Mouse (Mus musculus) gastrocnemius, adult 2 months (tissue): ENCODE results near the gene Smim17. TPM values are rescaled to one million over a fixed set of nuclear protein-coding genes. Genes with fewer than 3 reads are reported as not detected.

Source experiments
- DNase-seq: peaks from one replicate; pipeline ENCODE4 v3.0.0; 2022
- H3K27ac ChIP-seq: fragments of 200-600 bp; 2 replicates; pipeline ENCODE4 v1.8.1; 2022; ENCODE audit warnings: mild to moderate bottlenecking
- H3K4me3 ChIP-seq: fragments of 200-600 bp; 2 replicates; pipeline ENCODE4 v1.8.1; 2022; ENCODE audit warnings: mild to moderate bottlenecking, moderate library complexity
- CTCF ChIP-seq: fragments of 200-600 bp; IDR thresholded peaks from 2 replicates; pipeline ENCODE4 v1.8.1; 2022; ENCODE audit warnings: antibody characterized with exemption, mild to moderate bottlenecking, moderate library complexity
- intact Hi-C: fragments of 180-260 bp; cut with DNase I; formaldehyde crosslinking; loops from one replicate; pipeline ENCODE4 v1.15.1; 2025
- total RNA-seq, 2 experiments: library from RNA; stranded (reverse); gene quantifications; 2 replicates each; pipeline ENCODE4 v1.2.3; 2021

Smim17 gene
- total RNA-seq, 2 experiments from 2014 or later: 0.45 to 0.77 TPM

DNA sequence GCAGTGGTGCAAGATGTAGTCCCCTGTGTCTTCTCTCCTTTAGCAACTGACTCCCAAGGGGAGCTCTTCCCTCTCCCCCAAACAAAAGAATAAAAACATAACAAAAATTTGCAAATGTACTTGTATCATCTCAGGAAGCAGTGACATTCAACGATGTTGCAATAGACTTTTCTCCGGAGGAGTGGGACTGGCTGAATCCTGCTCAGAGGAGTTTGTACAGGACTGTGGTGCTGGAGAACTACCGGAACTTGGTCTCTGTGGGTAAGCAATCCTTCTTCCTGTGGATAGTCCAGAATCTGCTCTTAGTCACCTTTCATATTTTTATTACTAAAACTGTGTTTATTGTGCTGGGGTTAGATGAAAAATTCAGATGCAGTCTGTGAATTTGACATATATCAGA is 25.5 kb upstream of the Smim17 start:
- DNase-seq: no peak
- intact Hi-C loops: no loop called here

DNA sequence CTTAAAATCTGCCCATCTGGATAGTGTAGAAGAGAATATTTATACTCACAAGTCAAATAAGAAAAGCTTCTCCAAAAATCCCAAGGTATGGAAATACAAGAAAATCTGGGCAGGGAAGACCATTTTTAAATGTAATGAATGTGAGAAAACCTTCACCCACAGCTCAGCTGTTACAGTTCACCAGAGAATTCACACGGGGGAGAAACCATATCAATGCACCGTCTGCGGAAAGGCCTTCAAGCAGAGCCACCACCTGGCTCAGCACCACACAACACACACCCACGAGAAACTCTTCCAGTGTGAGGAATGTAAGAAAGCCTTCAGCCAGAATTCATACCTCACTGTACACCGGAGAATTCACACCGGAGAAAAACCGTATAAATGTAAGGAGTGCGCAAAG is 20.1 kb upstream of the Smim17 start:
- H3K27ac ChIP-seq: no peak overlapping the region
- intact Hi-C loops: no loop called here
- no peak for TF ChIP-seq CTCF
- DNase-seq: no peak
- no peak overlapping the region for H3K4me3 ChIP-seq

More for the DNA sequence above, 25.5 kb upstream of the Smim17 start:
- no peak overlapping the region for H3K27ac ChIP-seq
- no peak for TF ChIP-seq CTCF
- H3K4me3 ChIP-seq: no peak overlapping the region

DNA sequence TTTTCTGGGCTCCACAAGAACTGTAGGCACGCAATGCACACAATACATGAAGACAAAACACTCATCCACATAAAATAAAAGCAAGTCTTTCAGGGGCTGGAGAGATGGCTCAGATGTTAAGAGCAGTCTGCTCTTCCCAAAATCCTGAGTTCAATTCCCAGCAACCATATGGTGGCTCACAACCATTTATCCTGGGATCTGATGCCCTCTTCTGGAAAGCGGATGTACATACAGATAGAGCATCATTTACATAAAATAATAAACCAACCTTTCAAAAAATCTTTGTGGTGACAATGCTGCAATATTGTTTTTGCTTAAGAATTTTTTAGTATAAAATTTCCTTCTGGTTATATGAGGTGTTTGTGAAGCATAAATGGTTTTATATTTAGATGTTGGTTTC is 17.1 kb upstream of the Smim17 start:
- no peak overlapping the region for H3K27ac ChIP-seq
- intact Hi-C loops: no loop called here
- peak; percentile 19; the same call in 1 of the 2 replicates for TF ChIP-seq CTCF
- DNase-seq: no peak
- no peak overlapping the region for H3K4me3 ChIP-seq

DNA sequence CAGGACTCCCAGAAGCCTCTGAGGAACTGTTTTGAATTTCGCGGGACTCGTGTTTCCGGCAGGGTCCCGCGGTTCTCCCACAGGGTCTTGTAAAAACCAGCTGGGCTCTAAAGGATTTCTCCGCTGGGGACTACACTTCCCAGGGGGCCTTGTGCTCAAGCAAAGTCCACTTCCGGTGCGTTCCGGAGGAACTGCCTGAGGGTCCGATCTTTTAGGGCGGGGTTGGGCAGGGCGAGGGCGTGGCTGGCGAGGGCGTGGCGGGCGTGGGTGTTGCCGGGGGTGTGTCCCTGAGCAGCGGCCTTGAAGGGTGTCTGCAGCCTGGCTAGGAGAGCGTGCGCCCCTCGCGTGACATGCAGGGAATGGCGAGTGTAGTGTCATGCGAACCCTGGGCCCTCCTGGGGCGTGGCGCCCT is 15.5 kb upstream of the Smim17 start, which contains the start of gene Zfp28:
TSS of gene Zfp28 (plus strand) at position 252 of the 412 bp plus-strand sequence.
- Histone ChIP-seq H3K27ac (peak within 1 kb of the TSS; percentile 67), H3K4me3 (peak within 1 kb of the TSS; percentile 79)
- DNase-seq: peak; percentile 96
- intact Hi-C loops: loop anchor here (2.0 kb wide), 2 partner anchors 16 to 20 kb away; partner anchors contain the start of genes Smim17 and Zfp78
- 0 out of 2 replicates have a peak, but pooled peaks have one; percentile 10 for TF ChIP-seq CTCF

DNA sequence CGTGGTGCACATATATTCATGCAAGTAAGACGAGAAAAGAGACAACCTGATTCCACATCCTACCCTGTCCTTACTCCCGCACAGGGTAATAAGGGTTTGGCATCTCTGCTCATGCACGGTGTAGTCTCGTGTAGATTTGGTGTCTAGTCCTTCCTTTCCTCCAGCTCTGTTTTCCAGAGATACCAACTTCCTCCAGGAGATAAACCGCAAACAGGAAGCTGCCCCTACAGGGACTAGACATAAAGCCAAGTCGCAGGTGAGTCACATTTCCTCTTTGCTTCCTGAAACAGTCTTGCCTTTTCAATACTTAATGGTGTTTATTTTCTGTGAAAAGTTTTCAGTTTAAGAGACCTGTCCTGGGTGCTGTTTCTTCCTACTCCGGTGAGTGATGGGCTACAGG is 14.5 kb upstream of the Smim17 start:
- Histone ChIP-seq H3K4me3 (peak overlapping the region; percentile 79), H3K27ac (no peak overlapping the region)
- intact Hi-C loops: no loop called here
- no peak for TF ChIP-seq CTCF
- DNase-seq: no peak

DNA sequence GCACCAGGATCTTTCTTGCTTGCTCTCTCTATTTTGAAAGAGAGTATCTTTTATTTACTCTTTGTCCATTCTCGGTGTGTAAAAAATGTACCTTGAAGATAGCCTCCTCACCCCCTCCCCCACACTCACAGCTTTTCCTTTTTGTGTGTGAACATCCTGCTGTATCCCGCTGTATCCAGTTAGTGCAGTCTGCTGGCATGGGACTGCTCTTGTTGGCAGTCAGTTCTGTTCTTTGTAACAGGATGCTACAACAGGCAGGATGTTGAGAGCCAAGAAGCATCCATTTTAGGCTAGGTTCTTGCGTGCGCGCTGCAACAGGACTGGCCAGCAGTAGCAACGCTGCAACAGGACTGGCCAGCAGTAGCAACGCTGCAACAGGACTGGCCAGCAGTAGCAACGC is 11.5 kb upstream of the Smim17 start:
- H3K4me3 ChIP-seq: no peak overlapping the region
- intact Hi-C loops: no loop called here
- no peak overlapping the region for H3K27ac ChIP-seq
- peak; percentile 55 for DNase-seq
- no peak for TF ChIP-seq CTCF

DNA sequence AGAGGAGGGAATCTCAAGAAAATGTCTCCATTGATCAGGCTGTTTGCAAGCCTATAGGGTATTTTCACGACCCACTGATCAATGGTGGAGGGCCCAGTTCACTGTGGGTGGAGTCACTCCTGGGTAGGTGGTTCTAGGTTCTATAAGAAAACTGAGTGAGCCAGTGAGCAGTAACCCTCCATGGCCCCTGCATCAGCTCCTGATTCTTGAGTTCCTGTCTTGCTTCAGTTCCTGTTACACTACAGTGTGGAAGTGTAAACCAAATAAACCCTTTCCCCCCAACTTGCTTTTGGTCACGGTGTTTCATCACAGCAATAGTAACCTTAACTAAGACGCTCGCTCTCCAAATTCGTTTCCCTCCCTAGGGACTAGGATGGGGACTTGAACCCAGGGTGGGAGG is 9.5 kb upstream of the Smim17 start:
- Histone ChIP-seq H3K4me3 (no peak overlapping the region), H3K27ac (no peak overlapping the region)
- DNase-seq: no peak
- TF ChIP-seq CTCF: no peak
- intact Hi-C loops: no loop called here

DNA sequence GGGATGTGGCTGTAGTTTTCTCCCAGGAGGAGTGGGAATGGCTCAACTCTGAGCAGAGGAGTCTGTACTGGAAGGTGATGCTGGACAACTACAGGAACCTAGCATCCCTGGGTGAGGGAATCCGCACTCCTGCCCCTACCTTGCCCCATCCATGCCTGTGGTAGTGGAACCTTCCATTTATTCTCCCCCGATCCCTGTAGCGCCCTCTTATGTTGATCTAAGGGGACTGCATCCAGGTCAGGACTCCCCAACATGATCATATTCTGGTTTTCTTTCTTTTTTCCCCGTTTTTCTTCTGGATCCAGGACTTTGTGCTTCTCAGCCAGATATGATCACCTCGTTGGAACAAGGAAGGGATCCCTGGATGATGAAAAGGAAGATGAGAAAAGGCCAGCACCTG is 9.1 kb upstream of the Smim17 start:
- intact Hi-C loops: no loop called here
- Histone ChIP-seq H3K27ac (no peak overlapping the region), H3K4me3 (no peak overlapping the region)
- no peak for TF ChIP-seq CTCF
- DNase-seq: no peak

GRCm38 (mm10) chr7:6410043-6410442 is 11.5 kb downstream of the Smim17 start, which contains the start of gene Gm20715:
Gene Gm20715 (plus strand): TSS chr7:6410277.
- H3K27ac ChIP-seq: no peak within 1 kb of the TSS
- DNase-seq: peak; percentile 94
- no peak for TF ChIP-seq CTCF
- no peak within 1 kb of the TSS for H3K4me3 ChIP-seq
- intact Hi-C loops: loop anchor here (5.0 kb wide), 1 partner anchor 48 kb away; the partner anchor contains the start of gene Zfp78

GRCm38 (mm10) chr7:6414626-6415441 is 16.3 kb downstream of the Smim17 start:
- no peak overlapping the region for H3K4me3 ChIP-seq
- TF ChIP-seq CTCF: no peak
- no peak overlapping the region for H3K27ac ChIP-seq
- intact Hi-C loops: loop anchor here (5.0 kb wide), 1 partner anchor 53 kb away; the partner anchor contains the start of gene Zfp78
- no peak for DNase-seq

DNA sequence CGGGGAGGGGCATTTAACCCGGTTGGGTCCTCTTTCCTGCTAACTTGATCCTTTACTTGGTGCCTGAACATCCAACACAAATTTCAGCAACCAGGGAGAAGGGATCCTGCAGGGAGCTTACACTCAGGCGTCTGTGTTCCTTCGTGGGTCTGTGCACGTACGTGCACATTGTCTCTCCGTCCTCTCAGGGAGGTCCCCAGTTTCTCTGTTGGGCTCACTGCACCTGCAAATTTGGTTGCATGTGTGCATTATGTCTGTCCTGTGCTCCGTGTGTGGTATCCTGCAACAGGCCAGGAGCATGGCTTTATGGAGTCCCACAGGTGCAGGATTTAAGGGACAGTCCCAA is 16.9 kb downstream of the Smim17 start:
- no peak overlapping the region for H3K4me3 ChIP-seq
- TF ChIP-seq CTCF: no peak
- intact Hi-C loops: no loop called here
- DNase-seq: no peak
- no peak overlapping the region for H3K27ac ChIP-seq

- no peak for DNase-seq
- Histone ChIP-seq H3K27ac (no peak overlapping the region), H3K4me3 (no peak overlapping the region)
- TF ChIP-seq CTCF: no peak
- intact Hi-C loops: no loop called here
These were observed 21.4 kb downstream of the Smim17 start for GRCm38 (mm10) chr7:6419894-6420293.

DNA sequence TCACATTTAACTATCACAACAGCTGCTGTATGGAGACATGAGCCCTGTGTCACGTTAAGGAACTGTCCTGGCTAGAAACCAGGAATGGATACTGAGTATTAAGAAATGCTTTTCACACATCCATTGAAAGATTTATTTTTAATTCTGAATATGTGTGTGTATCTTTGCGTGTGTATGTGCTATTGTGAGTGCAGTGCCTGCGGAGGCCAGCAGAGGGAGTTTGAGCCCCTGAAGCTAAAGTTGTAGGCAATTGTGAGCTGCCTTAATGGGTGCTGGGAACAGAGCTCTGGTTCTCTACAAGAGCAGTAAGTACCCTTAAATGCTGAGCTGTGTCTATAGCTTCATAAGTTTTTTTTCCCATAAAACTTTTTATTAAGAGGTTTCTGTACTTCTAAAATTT is 30.9 kb downstream of the Smim17 start:
- no peak for DNase-seq
- peak; percentile 13; the same call in 1 of the 2 replicates for TF ChIP-seq CTCF
- intact Hi-C loops: no loop called here

More for the DNA sequence above, 30.9 kb downstream of the Smim17 start:
- Histone ChIP-seq H3K4me3 (no peak overlapping the region), H3K27ac (no peak overlapping the region)
